Mouse (Mus musculus): ENCODE data around the gene Fhl5.

Gene Fhl5

GRCm38 (mm10) chr4:25242776-25243175, at the start of gene Fhl5:
Fhl5 (minus strand) TSS chr4:25242876.
- WGBS = 89% methylated on average over 3 of the region's 3 CpGs

- 87% methylated on average over 1 of the region's 1 CpGs for WGBS
Observed at GRCm38 (mm10) chr4:25285002-25285401, 42.3 kb upstream of the Fhl5 start.

- under 1% methylated on average over 30 of the region's 30 CpGs for WGBS
Observed at GRCm38 (mm10) chr4:25281671-25282038, 39.0 kb upstream of the Fhl5 start, which contains the start of gene Ufl1. Ufl1 (minus strand) TSS chr4:25281821.

GRCm38 (mm10) chr4:25280938-25281670, 38.4 kb upstream of the Fhl5 start:
- under 1% methylated on average over 32 of the region's 32 CpGs for WGBS

- 92% methylated on average over 7 of the region's 7 CpGs for WGBS
Observed at GRCm38 (mm10) chr4:25272861-25273627, 30.4 kb upstream of the Fhl5 start.

- 95% methylated on average over 1 of the region's 1 CpGs for WGBS
Observed at GRCm38 (mm10) chr4:25271926-25272325, 29.2 kb upstream of the Fhl5 start.

- WGBS = 98% methylated on average over 3 of the region's 3 CpGs
Observed at GRCm38 (mm10) chr4:25267144-25267543, 24.5 kb upstream of the Fhl5 start.

GRCm38 (mm10) chr4:25257822-25258398, 15.2 kb upstream of the Fhl5 start:
- 87% methylated on average over 7 of the region's 7 CpGs for WGBS

GRCm38 (mm10) chr4:25235663-25236062, 7.0 kb downstream of the Fhl5 start:
- 88% methylated on average over 1 of the region's 1 CpGs for WGBS

GRCm38 (mm10) chr4:25233767-25234166, 8.9 kb downstream of the Fhl5 start:
- 87% methylated on average over 1 of the region's 1 CpGs for WGBS

- 95% methylated on average over 3 of the region's 3 CpGs for WGBS
Observed at GRCm38 (mm10) chr4:25232546-25232945, 10.1 kb downstream of the Fhl5 start.

- WGBS = 47% methylated on average over 1 of the region's 1 CpGs
Observed at GRCm38 (mm10) chr4:25227527-25227926, 15.1 kb downstream of the Fhl5 start.

GRCm38 (mm10) chr4:25213451-25213850, 29.2 kb downstream of the Fhl5 start:
- 51% methylated on average over 5 of the region's 5 CpGs for WGBS

GRCm38 (mm10) chr4:25206166-25206565, 36.5 kb downstream of the Fhl5 start:
- 79% methylated on average over 4 of the region's 4 CpGs for WGBS

- 72% methylated on average over 1 of the region's 1 CpGs for WGBS
Observed at GRCm38 (mm10) chr4:25197310-25197709, 45.4 kb downstream of the Fhl5 start.

GRCm38 (mm10) chr4:25179617-25180208, 63.0 kb downstream of the Fhl5 start:
- WGBS = 37% methylated on average over 4 of the region's 4 CpGs
